Mouse (Mus musculus) kidney, adult 2 months (tissue): ENCODE measurements around the gene Rapgef2.

Experiments used
- CTCF ChIP-seq: fragments of 200-500 bp; conservative IDR thresholded peaks from 2 replicates; pipeline ENCODE4 v1.5.1; 2011; ENCODE audit warnings: low read depth, mild to moderate bottlenecking, control low read depth, low read length, moderate library complexity, mixed read lengths; ENCODE audit not compliant: insufficient read depth, insufficient read length
- POLR2A ChIP-seq: fragments of 200-500 bp; IDR thresholded peaks from one replicate; pipeline ENCODE4 v1.6.1; 2011; ENCODE audit warnings: low read depth, low read length, control low read depth

- TF ChIP-seq CTCF (no peak), POLR2A (no peak)
These were observed 63.9 kb downstream of the Rapgef2 start for GRCm38 (mm10) chr3:79222192-79222960.
